Mouse (Mus musculus) CH12.LX (cell line): Measurements from ENCODE around the gene Cmtm3. TPM values are rescaled to one million over a fixed set of nuclear protein-coding genes. Genes with fewer than 3 reads are reported as not detected.
"Not testable (repeated sequence)": the region's sequence is repeated elsewhere in the genome, so short reads cannot be mapped to it uniquely, and the experiment has no call there.

Experiments
- DNase-seq: peaks from one replicate; pipeline ENCODE4 v3.0.0-alpha.2; 2013; ENCODE audit errors: extremely low read depth
- H3K27ac ChIP-seq: 2 replicates; pipeline ENCODE4 v1.5.1; 2012; ENCODE audit warnings: low read depth, mild to moderate bottlenecking, control low read depth, moderate library complexity; ENCODE audit not compliant: insufficient read depth
- H3K27me3 ChIP-seq: replicated peaks from 2 replicates; pipeline ENCODE3; 2012; ENCODE audit warnings: inconsistent platforms
- H3K36me3 ChIP-seq, 2 experiments: replicated peaks in 1 of 2; 2 replicates each; pipeline versions ENCODE3 to v1.6.1; 2012; ENCODE audit warnings: inconsistent platforms in 1 of 2, low read length in 1 of 2, mild to moderate bottlenecking in 1 of 2, mixed read lengths in 1 of 2, moderate library complexity in 1 of 2; ENCODE audit not compliant: control insufficient read depth in 1 of 2, insufficient read depth in 1 of 2
- H3K4me1 ChIP-seq, 2 experiments: 2 replicates each; pipeline ENCODE4 v1.6.1; 2012; ENCODE audit warnings: inconsistent platforms in 1 of 2, moderate library complexity in 1 of 2; ENCODE audit not compliant: insufficient read depth in 2 of 2, control insufficient read depth in 1 of 2
- H3K4me2 ChIP-seq: 2 replicates; pipeline ENCODE4 v1.6.1; 2012; ENCODE audit warnings: low read depth, mild to moderate bottlenecking, control low read depth; ENCODE audit not compliant: poor library complexity, insufficient read depth, severe bottlenecking
- H3K4me3 ChIP-seq, 3 experiments: fragments of 150-350 bp in 1 of 3; sonication (generic) in 1 of 3; replicated peaks in 1 of 3; 2 replicates each; pipeline versions ENCODE3 to v1.5.1; 2011 to 2012; ENCODE audit warnings: low read depth in 2 of 3, low read length in 2 of 3, mild to moderate bottlenecking in 2 of 3, moderate library complexity in 2 of 3, control low read depth in 1 of 3, improper control_type of control experiment in 1 of 3, inconsistent platforms in 1 of 3, mixed read lengths in 1 of 3; ENCODE audit not compliant: poor library complexity in 1 of 3
- H3K79me2 ChIP-seq: replicated peaks from 2 replicates; pipeline ENCODE4 v1.6.1; 2012; ENCODE audit warnings: mild to moderate bottlenecking, moderate library complexity; ENCODE audit not compliant: control insufficient read depth, poor library complexity, insufficient read depth, severe bottlenecking; ENCODE audit errors: extremely low read depth
- H3K9ac ChIP-seq: 2 replicates; pipeline ENCODE4 v1.6.1; 2012; ENCODE audit warnings: low read depth, mild to moderate bottlenecking, control low read depth, moderate library complexity; ENCODE audit not compliant: insufficient read depth
- H3K9me3 ChIP-seq: replicated peaks from 2 replicates; pipeline ENCODE3; 2012; ENCODE audit warnings: low read length, inconsistent platforms, mixed read lengths
- BHLHE40 ChIP-seq: IDR thresholded peaks from 2 replicates; pipeline ENCODE4 v1.6.1; 2011; ENCODE audit warnings: mild to moderate bottlenecking, low read depth, low read length, improper control_type of control experiment
- E2F4 ChIP-seq: IDR thresholded peaks from 2 replicates; pipeline ENCODE4 v1.6.1; 2011; ENCODE audit warnings: low read depth, low read length, improper control_type of control experiment; ENCODE audit not compliant: insufficient replicate concordance
- ELF1 ChIP-seq: IDR thresholded peaks from 2 replicates; pipeline ENCODE4 v1.6.1; 2014; ENCODE audit warnings: low read depth, mild to moderate bottlenecking, inconsistent platforms, low read length, improper control_type of control experiment
- EP300 ChIP-seq: IDR thresholded peaks from 2 replicates; pipeline ENCODE4 v1.6.1; 2011; ENCODE audit warnings: low read length, improper control_type of control experiment
- MAFK ChIP-seq: IDR thresholded peaks from 2 replicates; pipeline ENCODE4 v1.6.1; 2011; ENCODE audit warnings: low read length, improper control_type of control experiment; ENCODE audit not compliant: insufficient replicate concordance
- MAZ ChIP-seq: IDR thresholded peaks from 2 replicates; pipeline ENCODE4 v1.6.1; 2012; ENCODE audit warnings: low read depth, mild to moderate bottlenecking, inconsistent platforms, low read length, improper control_type of control experiment, moderate library complexity
- MEF2A ChIP-seq: IDR thresholded peaks from 2 replicates; pipeline ENCODE4 v1.6.1; 2014; ENCODE audit warnings: low read depth, mild to moderate bottlenecking, inconsistent platforms, low read length, improper control_type of control experiment, borderline replicate concordance
- NELFE ChIP-seq: IDR thresholded peaks from 2 replicates; pipeline ENCODE4 v1.6.1; 2011; ENCODE audit warnings: low read depth, low read length, improper control_type of control experiment
- NRF1 ChIP-seq: IDR thresholded peaks from 2 replicates; pipeline ENCODE4 v1.6.1; 2014; ENCODE audit warnings: low read depth, mild to moderate bottlenecking, inconsistent platforms, low read length, improper control_type of control experiment, moderate library complexity
- RAD21 ChIP-seq: IDR thresholded peaks from 2 replicates; pipeline ENCODE4 v1.6.1; 2011; ENCODE audit warnings: low read depth, mild to moderate bottlenecking, low read length, improper control_type of control experiment, moderate library complexity
- RCOR1 ChIP-seq: conservative IDR thresholded peaks from 2 replicates; pipeline ENCODE4 v1.6.1; 2012; ENCODE audit warnings: low read depth, mild to moderate bottlenecking, inconsistent platforms, low read length, improper control_type of control experiment
- SMC3 ChIP-seq: IDR thresholded peaks from 2 replicates; pipeline ENCODE4 v1.6.1; 2011; ENCODE audit warnings: low read depth, low read length, improper control_type of control experiment
- TBP ChIP-seq: conservative IDR thresholded peaks from 2 replicates; pipeline ENCODE4 v1.6.1; 2011; ENCODE audit warnings: low read depth, low read length, improper control_type of control experiment
- TCF12 ChIP-seq: IDR thresholded peaks from 2 replicates; pipeline ENCODE4 v1.6.1; 2014; ENCODE audit warnings: low read depth, mild to moderate bottlenecking, inconsistent platforms, low read length, improper control_type of control experiment
- USF1 ChIP-seq: IDR thresholded peaks from 2 replicates; pipeline ENCODE4 v1.6.1; 2014; ENCODE audit warnings: low read depth, mild to moderate bottlenecking, inconsistent platforms, low read length, improper control_type of control experiment
- USF2 ChIP-seq: conservative IDR thresholded peaks from 2 replicates; pipeline ENCODE4 v1.6.1; 2011; ENCODE audit warnings: low read depth, low read length, improper control_type of control experiment
- dilution Hi-C: fragments of 300-500 bp; cut with MboI; formaldehyde crosslinking; loops from 2 replicates; pipeline ENCODE4 v1.14.3; 2020; ENCODE audit warnings: low sequenced_read_pairs; ENCODE audit not compliant: extremely low pct_unique_long_range_greater_than_20kb, extremely low pct_ligation_motif_present
- in situ Hi-C: fragments of 300-500 bp; cut with MboI; formaldehyde crosslinking; loops from 3 replicates; pipeline ENCODE4 v1.14.3; 2019; ENCODE audit warnings: low sequenced_read_pairs, low pct_ligation_motif_present, low pct_unique_long_range_greater_than_20kb, mixed read lengths
- polyA plus RNA-seq: library from polyadenylated mRNA; unstranded; fragments of >175 nt; gene quantifications from 2 replicates; pipeline ENCODE4 v1.2.1, GENCODE M21; 2012; ENCODE audit warnings: low read depth; ENCODE audit not compliant: insufficient read length
- total RNA-seq, 2 experiments: library from RNA; depleted of rRNA; stranded (reverse); fragments of 300-350 nt in 1 of 2; fragments of >200 nt in 1 of 2; gene quantifications; 2 replicates each; pipeline ENCODE4 v1.2.3; 2012 to 2014

Cmtm3 gene
- total and polyA plus RNA-seq, 3 experiments, result 3.9 to 11.0 (median 4.3) TPM

DNA sequence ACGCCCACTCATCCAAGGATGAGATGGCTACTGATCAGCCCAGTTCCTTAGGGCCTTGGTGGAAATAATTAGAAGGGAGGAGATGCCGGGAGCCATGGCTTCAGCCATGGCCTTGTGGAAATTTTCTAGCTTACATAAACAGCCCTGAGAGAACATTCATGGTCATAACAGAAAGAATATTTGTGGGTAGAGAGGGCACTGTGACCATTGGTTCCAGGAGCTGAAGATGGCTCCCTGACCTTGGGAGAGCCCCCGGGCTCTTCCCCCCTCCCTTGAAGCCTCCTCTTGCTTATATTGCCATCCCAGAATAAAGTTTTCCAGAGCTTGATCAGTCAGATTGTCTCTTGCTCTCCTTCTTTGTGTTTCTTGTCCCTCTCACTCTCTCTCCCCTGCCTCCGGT is 36.7 kb upstream of the Cmtm3 start:
- H3K27ac ChIP-seq, DNase-seq, dilution Hi-C loops, H3K4me1 ChIP-seq, H3K36me3 ChIP-seq, H3K9ac ChIP-seq, H3K27me3 ChIP-seq, H3K4me3 ChIP-seq, in situ Hi-C loops, H3K9me3 ChIP-seq, H3K4me2 ChIP-seq, H3K79me2 ChIP-seq: not testable (repeated sequence)

- in situ Hi-C loops (no loop called here), dilution Hi-C loops (no loop called here)
Observed at GRCm38 (mm10) chr8:104304962-104305361, 34.2 kb upstream of the Cmtm3 start.

DNA sequence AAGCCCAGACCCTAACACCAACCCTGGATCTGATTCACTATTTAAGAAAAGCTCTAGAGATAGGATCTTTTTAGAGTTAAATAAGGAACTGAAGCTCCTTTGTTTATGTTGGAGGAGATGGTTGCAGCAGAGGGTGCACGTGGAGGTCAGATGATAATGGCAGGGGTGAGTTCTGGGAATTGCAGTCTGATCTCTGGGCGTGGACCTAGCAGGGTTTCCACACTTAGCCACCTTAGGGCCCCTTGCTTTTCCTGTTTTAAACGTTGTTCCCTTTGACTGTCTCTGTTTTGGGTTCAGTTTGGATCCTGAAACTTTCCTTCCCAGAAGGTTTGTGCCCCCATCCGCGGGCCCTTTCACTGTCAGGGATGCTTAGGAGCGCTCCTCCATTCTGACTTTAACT is 30.9 kb upstream of the Cmtm3 start:
- H3K27me3 ChIP-seq, dilution Hi-C loops, H3K4me1 ChIP-seq, DNase-seq, H3K79me2 ChIP-seq, H3K36me3 ChIP-seq, H3K9me3 ChIP-seq, in situ Hi-C loops, H3K4me3 ChIP-seq, H3K9ac ChIP-seq, H3K27ac ChIP-seq, H3K4me2 ChIP-seq: not testable (repeated sequence)

More at GRCm38 (mm10) chr8:104304962-104305361, 34.2 kb upstream of the Cmtm3 start:
- H3K4me2 ChIP-seq, result no peak overlapping the region
- no peak for DNase-seq
- H3K9ac ChIP-seq, result no peak overlapping the region
- no peak overlapping the region for H3K4me3 ChIP-seq
- H3K4me1 ChIP-seq, result no peaks in the 10 kb centered on the region
- no peaks in the 10 kb centered on the region for H3K79me2 ChIP-seq
- H3K36me3 ChIP-seq, result no peaks in the 10 kb centered on the region
- peaks cover 4% of the 10 kb centered on the region for H3K9me3 ChIP-seq
- TF ChIP-seq MAFK (no peak), RAD21 (no peak), NRF1 (no peak), EP300 (no peak), TBP (no peak), RCOR1 (no peak), MAZ (no peak), ELF1 (no peak), BHLHE40 (no peak), SMC3 (no peak), TCF12 (no peak), E2F4 (no peak), MEF2A (no peak), USF1 (no peak), NELFE (no peak), USF2 (no peak)
- no peak overlapping the region for H3K27ac ChIP-seq
- no peaks in the 10 kb centered on the region for H3K27me3 ChIP-seq

- H3K4me2 ChIP-seq, DNase-seq, H3K9me3 ChIP-seq, H3K4me1 ChIP-seq, in situ Hi-C loops, H3K9ac ChIP-seq, H3K36me3 ChIP-seq, H3K27me3 ChIP-seq, H3K79me2 ChIP-seq, dilution Hi-C loops, H3K4me3 ChIP-seq, H3K27ac ChIP-seq: not testable (repeated sequence)
Observed at GRCm38 (mm10) chr8:104309441-104310155, 29.6 kb upstream of the Cmtm3 start, which contains the start of the genes Gm45711 and Cmtm1. Gene Gm45711 (minus strand): TSS chr8:104310081. Gene Cmtm1 (minus strand): TSS chr8:104310145.
